Mouse (Mus musculus) stomach, embryonic 15.5 days (tissue): ENCODE data around the gene Zyx. TPM values are rescaled to one million over a fixed set of nuclear protein-coding genes. Genes with fewer than 3 reads are reported as not detected.

Experiments used
- ATAC-seq: fragments of 200-750 bp; cut with Nextera tagmentation; 2 replicates; pipeline ENCODE4 v1.8.0; 2017; ENCODE audit warnings: low read depth, moderate number of reproducible peaks, moderate TSS enrichment; ENCODE audit not compliant: insufficient read depth, low FRiP score
- H3K27ac ChIP-seq: fragments of 300-500 bp; sonication (generic); 2 replicates; pipeline ENCODE4 v1.5.1; 2015; ENCODE audit warnings: mild to moderate bottlenecking, inconsistent platforms
- H3K27me3 ChIP-seq: fragments of 300-500 bp; sonication (generic); replicated peaks from 2 replicates; pipeline ENCODE4 v1.6.1; 2015; ENCODE audit warnings: inconsistent platforms
- H3K36me3 ChIP-seq: fragments of 300-500 bp; sonication (generic); 2 replicates; pipeline ENCODE4 v1.6.1; 2015; ENCODE audit warnings: inconsistent platforms
- H3K4me1 ChIP-seq: fragments of 300-500 bp; sonication (generic); 2 replicates; pipeline ENCODE4 v1.6.1; 2015; ENCODE audit warnings: inconsistent platforms
- H3K4me2 ChIP-seq: fragments of 300-500 bp; sonication (generic); 2 replicates; pipeline ENCODE4 v1.6.1; 2015; ENCODE audit warnings: mild to moderate bottlenecking, inconsistent platforms
- H3K4me3 ChIP-seq: fragments of 300-500 bp; sonication (generic); replicated peaks from 2 replicates; pipeline ENCODE4 v1.5.1; 2015; ENCODE audit warnings: inconsistent platforms
- H3K9ac ChIP-seq: fragments of 300-500 bp; sonication (generic); 2 replicates; pipeline ENCODE4 v1.6.1; 2015; ENCODE audit warnings: inconsistent platforms
- H3K9me3 ChIP-seq: fragments of 300-500 bp; sonication (generic); 2 replicates; pipeline ENCODE4 v1.6.1; 2016; ENCODE audit warnings: inconsistent platforms
- WGBS: fragments of 180-500 bp; shearing (Covaris S2); methylation state at CpG from one replicate; pipeline ENCODE4 v1.1.7; 2015; 5-methylcytosine and 5-hydroxymethylcytosine counted together
- polyA plus RNA-seq: library from polyadenylated mRNA; unstranded; fragments of >200 nt; fragmentation: Nextera tagmentation; extraction: Ambion mirVana; gene quantifications from 2 replicates; pipeline ENCODE4 v1.2.1, GENCODE M21; 2015

The Zyx gene
- polyA plus RNA-seq, 1 experiment from 2014 or later = 96.9 TPM

DNA sequence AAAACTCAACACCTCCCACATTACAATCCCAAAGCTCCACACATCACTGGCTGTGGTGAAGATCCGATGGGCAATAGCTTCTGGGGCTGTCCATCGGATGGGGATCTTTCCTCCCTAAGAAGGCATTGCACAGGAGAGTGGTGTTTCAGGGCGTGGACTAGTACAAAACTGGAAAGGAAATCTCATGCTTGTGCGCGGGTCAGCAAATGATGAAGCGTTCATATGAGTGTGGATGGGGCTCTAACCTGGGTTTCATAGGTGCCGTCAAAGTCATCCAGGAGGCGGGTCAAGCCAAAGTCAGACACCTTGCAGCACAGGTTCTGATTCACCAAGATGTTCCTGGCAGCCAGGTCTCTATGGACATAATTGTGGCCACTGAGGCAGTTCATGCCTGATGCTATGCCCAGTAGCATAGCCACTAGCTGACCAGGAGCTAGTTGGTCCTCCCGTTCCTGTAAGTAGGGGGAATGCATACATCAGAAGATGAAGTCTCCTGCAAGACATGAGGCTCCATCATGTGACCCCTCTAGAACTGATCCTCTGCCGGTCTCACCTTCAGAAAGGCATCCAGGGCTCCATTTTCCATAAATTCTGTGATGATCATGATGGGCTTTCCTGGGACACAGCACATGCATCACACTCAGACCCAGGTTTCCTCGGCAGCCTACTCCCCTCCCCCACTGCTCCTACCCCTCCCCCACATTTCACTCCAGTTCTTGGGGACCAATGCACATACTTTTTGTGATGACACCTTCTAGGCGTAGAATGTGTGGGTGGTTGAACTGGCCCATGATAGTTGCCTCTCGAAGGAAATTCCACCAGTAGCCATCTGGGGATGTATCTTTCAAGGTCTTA, 11.8 kb downstream of the Zyx start:
- Histone ChIP-seq H3K27me3 (no peaks in the 10 kb centered on the region), H3K4me3 (no peak overlapping the region), H3K9me3 (no peaks in the 10 kb centered on the region), H3K4me1 (peaks cover 11% of the 10 kb centered on the region; the same call in 1 of the 2 replicates), H3K36me3 (peaks cover 46% of the 10 kb centered on the region), H3K9ac (no peak overlapping the region), H3K4me2 (no peak overlapping the region), H3K27ac (no peak overlapping the region)
- 88% methylated on average over 13 of the region's 13 CpGs for WGBS
- ATAC-seq = no peak

- 67% methylated on average over 1 of the region's 1 CpGs for WGBS
- Histone ChIP-seq H3K4me1 (peaks cover 7% of the 10 kb centered on the region; the same call in 1 of the 2 replicates), H3K36me3 (peaks cover 38% of the 10 kb centered on the region), H3K27ac (no peak overlapping the region), H3K4me2 (no peak overlapping the region), H3K9me3 (no peaks in the 10 kb centered on the region), H3K27me3 (no peaks in the 10 kb centered on the region), H3K9ac (no peak overlapping the region), H3K4me3 (no peak overlapping the region)
- no peak for ATAC-seq
Measured at GRCm38 (mm10) chr6:42362074-42362473, 12.6 kb downstream of the Zyx start.

DNA sequence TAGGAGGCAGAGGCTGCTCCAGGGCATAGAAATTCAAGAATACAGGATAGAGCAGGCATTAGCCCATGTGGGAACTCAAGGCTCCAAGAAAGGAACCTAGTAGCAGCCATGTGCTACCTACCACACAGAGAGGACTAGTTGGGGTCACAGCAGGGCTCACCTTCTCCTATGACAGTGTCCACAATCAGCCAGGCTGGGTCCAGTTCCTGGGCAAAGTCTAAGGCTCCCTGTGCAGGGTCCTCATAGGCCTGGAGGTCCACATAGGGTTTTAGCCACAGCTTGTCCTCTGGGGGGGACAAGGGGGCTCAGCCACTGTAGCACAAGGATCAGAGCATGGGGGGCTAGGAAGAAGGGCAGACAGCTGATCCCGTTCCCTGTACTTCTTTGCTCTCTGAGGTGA, 13.1 kb downstream of the Zyx start:
- no peaks in the 10 kb centered on the region for H3K9me3 ChIP-seq
- no peak overlapping the region for H3K27ac ChIP-seq
- no peaks in the 10 kb centered on the region for H3K27me3 ChIP-seq
- ATAC-seq = no peak
- no peak overlapping the region for H3K9ac ChIP-seq
- no peak overlapping the region for H3K4me3 ChIP-seq
- peaks cover 37% of the 10 kb centered on the region for H3K36me3 ChIP-seq
- peaks cover 7% of the 10 kb centered on the region; the same call in 1 of the 2 replicates for H3K4me1 ChIP-seq
- H3K4me2 ChIP-seq = no peak overlapping the region
- 65% methylated on average over 1 of the region's 1 CpGs for WGBS

DNA sequence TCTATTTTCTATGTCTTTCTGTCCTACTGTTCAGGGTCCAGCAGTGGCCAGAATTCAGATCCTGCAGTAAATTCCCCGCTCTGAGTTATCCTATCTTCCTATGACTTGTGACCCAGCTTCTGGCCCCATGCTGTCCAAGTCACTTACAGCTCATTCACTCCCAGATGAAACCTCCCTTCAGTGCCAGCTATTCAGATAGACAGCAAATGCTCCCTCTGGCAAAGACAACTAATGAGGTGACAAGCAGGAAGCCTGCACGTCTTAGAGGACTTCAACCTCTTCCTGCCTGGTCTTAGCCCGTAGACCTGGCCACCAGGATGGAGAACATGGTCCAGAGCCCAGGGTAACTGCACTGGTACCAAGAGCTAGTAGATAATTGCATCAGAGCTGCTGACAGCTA, 13.5 kb downstream of the Zyx start:
- Histone ChIP-seq H3K4me2 (no peak overlapping the region), H3K36me3 (peaks cover 32% of the 10 kb centered on the region), H3K27ac (no peak overlapping the region), H3K27me3 (no peaks in the 10 kb centered on the region), H3K9me3 (no peaks in the 10 kb centered on the region), H3K4me1 (peaks cover 7% of the 10 kb centered on the region; the same call in 1 of the 2 replicates), H3K4me3 (no peak overlapping the region), H3K9ac (no peak overlapping the region)
- ATAC-seq = no peak
- WGBS = 59% methylated on average over 3 of the region's 3 CpGs

DNA sequence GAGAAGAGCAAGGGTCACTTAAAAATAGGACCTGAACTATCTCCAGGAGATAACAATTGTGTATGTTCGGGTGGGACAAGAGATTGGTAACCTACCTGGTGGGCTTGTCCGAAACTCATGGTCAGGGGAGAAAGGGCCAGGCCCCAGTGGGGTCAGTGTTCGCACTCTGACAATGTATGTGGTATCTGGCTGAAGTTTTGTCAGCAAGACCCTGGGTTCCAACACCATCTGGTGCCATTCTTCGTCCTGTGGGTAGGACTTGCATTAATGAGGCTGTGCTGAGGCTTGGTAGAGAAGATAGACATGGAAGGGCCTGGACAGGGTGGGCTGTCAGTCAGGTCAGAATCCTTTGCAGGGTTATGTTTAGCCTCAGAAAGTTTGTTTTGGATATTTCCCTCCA, 14.6 kb downstream of the Zyx start:
- H3K4me3 ChIP-seq = no peak overlapping the region
- no peaks in the 10 kb centered on the region for H3K9me3 ChIP-seq
- no peak for ATAC-seq
- H3K36me3 ChIP-seq = peaks cover 22% of the 10 kb centered on the region
- H3K27ac ChIP-seq = no peak overlapping the region
- no peaks in the 10 kb centered on the region for H3K27me3 ChIP-seq
- H3K4me2 ChIP-seq = no peak overlapping the region
- H3K4me1 ChIP-seq = peaks cover 2% of the 10 kb centered on the region; the same call in 1 of the 2 replicates
- H3K9ac ChIP-seq = no peak overlapping the region
- WGBS = 88% methylated on average over 4 of the region's 4 CpGs

- no peak for ATAC-seq
- no peak overlapping the region for H3K9ac ChIP-seq
- no peaks in the 10 kb centered on the region for H3K9me3 ChIP-seq
- no peak overlapping the region for H3K4me2 ChIP-seq
- H3K4me1 ChIP-seq = no peaks in the 10 kb centered on the region
- peaks cover 18% of the 10 kb centered on the region; the same call in 1 of the 2 replicates for H3K36me3 ChIP-seq
- no peaks in the 10 kb centered on the region for H3K27me3 ChIP-seq
- H3K4me3 ChIP-seq = no peak overlapping the region
- H3K27ac ChIP-seq = no peak overlapping the region
- 80% methylated on average over 15 of the region's 15 CpGs for WGBS
Measured at GRCm38 (mm10) chr6:42364607-42365006, 15.2 kb downstream of the Zyx start.

DNA sequence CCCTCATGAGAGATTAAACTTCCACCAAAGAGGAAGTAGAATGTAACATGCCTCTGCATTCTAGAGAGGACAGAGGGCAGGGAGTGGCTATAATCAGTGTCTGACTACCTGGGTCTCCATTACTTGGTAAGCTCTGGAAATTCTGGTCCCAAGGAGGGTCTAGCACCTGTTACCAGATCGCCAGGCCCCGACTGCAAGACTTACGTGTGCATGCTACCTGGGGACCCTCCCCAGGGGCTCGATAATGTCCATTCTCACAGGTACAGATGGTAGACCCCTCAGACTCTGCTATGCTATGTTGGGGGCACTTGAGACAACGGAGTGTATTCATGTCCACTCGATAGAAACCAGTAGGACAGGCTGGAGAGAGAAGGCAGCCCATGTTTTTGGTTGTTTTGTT, 15.8 kb downstream of the Zyx start:
- Histone ChIP-seq H3K4me3 (no peak overlapping the region), H3K27me3 (no peaks in the 10 kb centered on the region), H3K9ac (no peak overlapping the region), H3K9me3 (no peaks in the 10 kb centered on the region), H3K4me2 (no peak overlapping the region), H3K36me3 (peaks cover 12% of the 10 kb centered on the region; the same call in 1 of the 2 replicates), H3K4me1 (no peaks in the 10 kb centered on the region), H3K27ac (no peak overlapping the region)
- no peak for ATAC-seq
- WGBS = 95% methylated on average over 6 of the region's 6 CpGs

DNA sequence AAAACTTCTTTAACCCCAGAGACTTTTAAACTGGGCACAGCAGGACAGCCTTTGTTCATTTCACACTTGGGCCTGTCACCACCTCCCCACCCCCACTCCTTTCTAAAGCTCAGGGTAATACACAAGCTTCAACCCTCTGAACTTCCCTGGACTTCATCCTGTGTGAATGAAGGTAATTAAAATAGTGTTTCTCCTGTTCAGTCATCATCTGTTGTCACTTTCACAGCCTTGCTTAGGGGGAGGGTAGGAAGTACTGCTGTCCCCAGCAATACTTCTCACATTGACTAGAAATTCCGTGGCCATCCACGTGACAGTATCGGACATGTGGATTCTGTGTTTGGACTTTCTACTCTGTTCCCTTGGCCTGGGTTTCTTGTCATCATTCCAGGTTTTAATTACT, 20.4 kb downstream of the Zyx start:
- WGBS = 35% methylated on average over 3 of the region's 3 CpGs
- H3K4me1 ChIP-seq = peaks cover 29% of the 10 kb centered on the region
- H3K9me3 ChIP-seq = no peaks in the 10 kb centered on the region
- H3K36me3 ChIP-seq = 0 out of 2 replicates have a peak, but pooled peaks cover 1% of the 10 kb centered on the region
- no peak overlapping the region for H3K27ac ChIP-seq
- no peak overlapping the region for H3K4me2 ChIP-seq
- no peak for ATAC-seq
- H3K4me3 ChIP-seq = no peak overlapping the region
- no peak overlapping the region for H3K9ac ChIP-seq
- no peaks in the 10 kb centered on the region for H3K27me3 ChIP-seq

DNA sequence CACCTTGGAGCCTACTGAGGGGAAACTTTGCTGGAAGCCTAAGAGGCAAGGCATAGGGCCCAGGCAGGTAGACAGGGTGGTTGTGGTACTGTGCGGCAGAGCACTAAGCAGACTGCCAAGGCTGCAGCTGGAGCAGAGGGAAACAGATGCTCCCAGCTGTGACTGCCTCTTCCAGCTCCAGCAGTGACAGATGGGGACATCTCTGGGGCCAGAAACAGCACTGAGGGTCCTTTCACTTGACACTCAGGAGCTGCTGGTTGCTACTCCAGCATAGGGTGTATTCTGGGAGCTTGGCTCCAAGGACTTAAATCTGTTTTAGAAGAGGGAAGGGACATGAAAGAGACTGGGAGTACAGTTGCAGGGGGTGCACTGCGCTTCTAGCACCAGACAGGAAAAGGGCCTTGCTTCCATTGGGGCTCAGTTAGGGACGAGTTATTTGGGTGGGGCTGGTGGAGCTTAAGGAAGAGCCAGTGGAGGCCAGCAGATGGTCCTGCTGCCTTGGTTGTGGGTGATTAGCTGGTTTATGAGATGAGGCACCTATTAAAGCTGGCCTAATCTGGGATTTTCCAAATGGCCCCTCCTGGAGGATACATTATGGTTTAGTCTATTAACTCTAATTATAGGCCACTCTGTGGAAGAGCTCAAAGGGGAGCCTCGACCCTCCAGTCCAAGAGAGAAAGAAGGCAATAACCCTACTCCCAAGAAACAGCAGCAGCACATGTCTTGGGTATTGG, 21.4 kb downstream of the Zyx start:
- Histone ChIP-seq H3K27ac (no peak overlapping the region), H3K4me2 (no peak overlapping the region), H3K4me3 (no peak overlapping the region), H3K36me3 (no peaks in the 10 kb centered on the region), H3K4me1 (peaks cover 33% of the 10 kb centered on the region), H3K9ac (no peak overlapping the region), H3K27me3 (no peaks in the 10 kb centered on the region), H3K9me3 (no peaks in the 10 kb centered on the region)
- WGBS = 51% methylated on average over 4 of the region's 4 CpGs
- no peak for ATAC-seq

DNA sequence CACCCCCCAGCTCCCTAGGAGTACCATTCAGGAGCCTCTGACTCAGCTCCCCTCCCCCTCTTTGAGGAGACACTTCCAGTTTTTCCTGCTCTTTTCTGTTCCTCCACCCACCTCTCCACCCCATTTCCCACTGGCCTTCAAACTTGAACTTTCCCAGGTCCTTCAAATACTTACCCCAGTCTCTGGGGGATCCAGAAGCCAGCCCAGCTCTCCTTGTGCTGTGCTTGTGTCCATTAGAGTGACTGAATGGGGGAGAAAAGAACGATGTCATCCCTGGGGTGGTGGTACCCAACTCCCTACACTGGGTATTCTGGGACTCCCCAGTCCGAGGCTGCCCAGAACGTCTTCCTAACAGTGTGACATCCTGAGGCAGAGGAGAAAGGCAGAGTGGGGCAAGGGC, 22.6 kb downstream of the Zyx start:
- WGBS = 21% methylated on average over 3 of the region's 3 CpGs
- 0 out of 2 replicates have a peak overlapping the region, but pooled peaks have one; percentile 55 for H3K27ac ChIP-seq
- ATAC-seq = 0 out of 2 replicates have a peak, but pooled peaks have one; percentile 3
- H3K9me3 ChIP-seq = no peaks in the 10 kb centered on the region
- no peaks in the 10 kb centered on the region for H3K36me3 ChIP-seq
- H3K4me1 ChIP-seq = peaks cover 33% of the 10 kb centered on the region
- H3K27me3 ChIP-seq = no peaks in the 10 kb centered on the region
- H3K4me3 ChIP-seq = peak overlapping the region; percentile 59
- 0 out of 2 replicates have a peak overlapping the region, but pooled peaks have one; percentile 37 for H3K9ac ChIP-seq
- H3K4me2 ChIP-seq = peak overlapping the region; percentile 91

DNA sequence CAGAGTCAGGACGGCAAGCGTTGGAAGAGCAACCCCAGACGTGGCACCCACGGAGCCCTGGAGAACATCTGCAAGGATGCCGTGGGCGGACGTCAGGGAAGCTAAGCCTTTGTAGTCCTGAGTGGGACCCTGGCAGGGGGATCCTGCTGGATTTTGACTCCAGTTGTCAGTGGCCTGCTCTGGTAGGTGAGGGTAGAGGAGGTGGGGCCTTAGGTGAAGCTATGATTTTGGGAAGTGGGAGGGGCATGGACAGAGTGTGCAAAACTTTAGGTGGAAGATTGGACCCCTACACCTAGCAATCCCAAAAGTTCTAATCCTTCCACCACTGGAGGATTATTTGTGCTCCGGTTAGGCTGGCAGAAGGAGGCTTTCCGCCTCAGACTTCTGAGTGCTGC, 23.0 kb downstream of the Zyx start:
- Histone ChIP-seq H3K9me3 (no peaks in the 10 kb centered on the region), H3K36me3 (no peaks in the 10 kb centered on the region), H3K4me2 (peak overlapping the region; percentile 91), H3K4me1 (peaks cover 33% of the 10 kb centered on the region), H3K4me3 (peak overlapping the region; percentile 59), H3K27me3 (no peaks in the 10 kb centered on the region), H3K9ac (peak overlapping the region; percentile 37; the same call in 1 of the 2 replicates), H3K27ac (peak overlapping the region; percentile 55; the same call in 1 of the 2 replicates)
- ATAC-seq = no peak
- 27% methylated on average over 9 of the region's 9 CpGs for WGBS
